Mouse (Mus musculus) limb, embryonic 10.5 days (tissue): ENCODE data around the gene Utrn. TPM values are rescaled to one million over a fixed set of nuclear protein-coding genes. Genes with fewer than 3 reads are reported as not detected.
A peak's percentile ranks its signal among the peaks of the same experiment; 100 is the strongest.
"Not testable (repeated sequence)": the region's sequence is repeated elsewhere in the genome, so short reads cannot be mapped to it uniquely, and the experiment has no call there.

Experiments used
- DNase-seq: peaks from one replicate; pipeline ENCODE4 v3.0.0-alpha.2; 2017; ENCODE audit warnings: low spot score
- H3K27ac ChIP-seq: fragments of 300-500 bp; sonication (generic); 2 replicates; pipeline ENCODE4 v1.5.1; 2016; ENCODE audit warnings: mild to moderate bottlenecking
- H3K27me3 ChIP-seq: fragments of 300-500 bp; sonication (generic); 2 replicates; pipeline ENCODE4 v1.6.1; 2016; ENCODE audit warnings: low read depth, mild to moderate bottlenecking; ENCODE audit not compliant: poor library complexity, severe bottlenecking
- H3K36me3 ChIP-seq: fragments of 300-500 bp; sonication (generic); 2 replicates; pipeline ENCODE4 v1.6.1; 2016; ENCODE audit warnings: mild to moderate bottlenecking, moderate library complexity
- H3K4me1 ChIP-seq: fragments of 300-500 bp; sonication (generic); 2 replicates; pipeline ENCODE4 v1.6.1; 2016
- H3K4me3 ChIP-seq: fragments of 300-500 bp; sonication (generic); 2 replicates; pipeline ENCODE4 v1.5.1; 2016; ENCODE audit warnings: mild to moderate bottlenecking, moderate library complexity
- H3K9me3 ChIP-seq: fragments of 300-500 bp; sonication (generic); replicated peaks from 2 replicates; pipeline ENCODE4 v1.6.1; 2016; ENCODE audit warnings: mild to moderate bottlenecking
- WGBS: fragments of 180-500 bp; shearing (Covaris S2); methylation state at CpG from one replicate; pipeline ENCODE4 v1.1.7; 2016; 5-methylcytosine and 5-hydroxymethylcytosine counted together
- polyA plus RNA-seq: library from polyadenylated mRNA; unstranded; fragments of >200 nt; fragmentation: Nextera tagmentation; extraction: Ambion mirVana; gene quantifications from 2 replicates; pipeline ENCODE4 v1.2.1, GENCODE M21; 2016

Utrn gene
- polyA plus RNA-seq, 1 experiment from 2014 or later: 49.0 TPM

- Histone ChIP-seq H3K27ac (no peak overlapping the region), H3K27me3 (no peaks in the 10 kb centered on the region)
- no peak for DNase-seq
Measured at GRCm38 (mm10) chr10:12608634-12609033, 260.5 kb downstream of the Utrn start.

DNA sequence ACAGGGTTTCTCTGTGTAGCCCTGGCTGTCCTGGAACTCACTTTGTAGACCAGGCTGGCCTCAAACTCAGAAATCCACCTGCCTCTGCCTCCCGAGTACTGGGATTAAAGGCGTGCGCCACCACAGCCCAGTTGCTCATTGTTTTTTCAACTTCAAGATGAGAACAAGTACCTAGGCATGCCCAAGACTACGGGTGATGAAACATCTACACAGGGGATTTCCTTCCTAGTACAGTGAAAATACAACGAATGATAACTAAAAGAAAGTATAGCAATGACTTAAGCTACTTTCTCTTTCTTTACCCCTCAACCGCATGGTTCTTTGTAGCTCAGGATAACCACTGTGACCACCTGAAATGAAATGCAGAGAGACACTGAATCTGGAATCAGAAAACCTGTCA lies 262.0 kb downstream of the Utrn start:
- not testable (repeated sequence) for H3K4me1 ChIP-seq, H3K9me3 ChIP-seq, H3K27me3 ChIP-seq, H3K4me3 ChIP-seq, H3K27ac ChIP-seq, H3K36me3 ChIP-seq, DNase-seq
- 95% methylated on average over 6 of the region's 6 CpGs for WGBS

More at GRCm38 (mm10) chr10:12608634-12609033, 260.5 kb downstream of the Utrn start:
- Histone ChIP-seq H3K9me3 (no peaks in the 10 kb centered on the region), H3K4me3 (no peak overlapping the region), H3K36me3 (no peaks in the 10 kb centered on the region), H3K4me1 (no peaks in the 10 kb centered on the region)

GRCm38 (mm10) chr10:12595379-12595778 lies 273.8 kb downstream of the Utrn start:
- 94% methylated on average over 2 of the region's 2 CpGs for WGBS
- no peak overlapping the region for H3K27ac ChIP-seq
- no peak for DNase-seq

DNA sequence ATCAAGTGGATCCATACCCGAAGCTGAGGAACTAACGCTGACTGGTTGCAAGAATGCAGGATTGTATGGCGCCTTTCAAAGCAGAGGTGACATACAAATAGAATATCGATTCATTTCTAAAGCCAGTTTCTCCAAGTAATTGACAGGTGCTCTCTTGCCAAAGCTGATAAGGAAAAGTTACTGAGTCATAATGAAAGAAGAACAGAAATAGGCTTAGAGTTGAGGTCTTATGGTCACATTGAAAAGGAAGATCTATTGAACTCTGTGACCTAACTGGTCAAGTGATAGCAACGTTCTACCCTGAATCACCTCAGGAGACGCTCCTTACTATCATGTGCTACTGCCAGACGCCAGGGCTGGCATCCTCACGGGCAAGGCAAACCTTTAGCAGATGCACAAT lies 274.2 kb downstream of the Utrn start:
- H3K4me3 ChIP-seq: no peak overlapping the region
- 95% methylated on average over 8 of the region's 8 CpGs for WGBS
- H3K27me3 ChIP-seq: no peaks in the 10 kb centered on the region
- H3K27ac ChIP-seq: no peak overlapping the region
- no peaks in the 10 kb centered on the region for H3K9me3 ChIP-seq
- no peaks in the 10 kb centered on the region for H3K4me1 ChIP-seq
- DNase-seq: no peak
- no peaks in the 10 kb centered on the region for H3K36me3 ChIP-seq

More at GRCm38 (mm10) chr10:12595379-12595778, 273.8 kb downstream of the Utrn start:
- no peaks in the 10 kb centered on the region for H3K27me3 ChIP-seq
- H3K9me3 ChIP-seq: no peaks in the 10 kb centered on the region
- no peaks in the 10 kb centered on the region for H3K36me3 ChIP-seq
- no peaks in the 10 kb centered on the region for H3K4me1 ChIP-seq
- no peak overlapping the region for H3K4me3 ChIP-seq

DNA sequence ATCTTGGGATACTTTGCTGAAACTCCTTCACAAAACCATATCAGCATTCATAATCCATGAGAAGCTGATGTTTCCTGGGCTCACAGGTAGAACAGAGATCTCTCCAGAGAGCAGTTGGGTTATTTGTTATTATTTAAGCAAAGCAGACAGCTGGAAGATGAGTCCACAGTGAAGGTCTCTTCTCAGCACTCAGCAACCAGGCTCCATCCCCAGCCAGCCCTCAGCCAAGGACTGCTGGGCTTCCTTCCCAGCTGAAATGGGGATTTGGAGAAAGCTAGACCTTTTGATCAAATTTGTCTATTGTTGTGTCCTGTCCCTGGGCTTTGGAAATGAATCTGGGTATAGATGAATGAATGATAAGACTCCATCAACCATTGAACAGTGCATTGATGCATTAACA lies 276.1 kb downstream of the Utrn start:
- no peak overlapping the region for H3K4me3 ChIP-seq
- no peaks in the 10 kb centered on the region for H3K4me1 ChIP-seq
- H3K9me3 ChIP-seq: no peaks in the 10 kb centered on the region
- H3K27me3 ChIP-seq: no peaks in the 10 kb centered on the region
- no peaks in the 10 kb centered on the region for H3K36me3 ChIP-seq
- no peak overlapping the region for H3K27ac ChIP-seq
- DNase-seq: no peak

DNA sequence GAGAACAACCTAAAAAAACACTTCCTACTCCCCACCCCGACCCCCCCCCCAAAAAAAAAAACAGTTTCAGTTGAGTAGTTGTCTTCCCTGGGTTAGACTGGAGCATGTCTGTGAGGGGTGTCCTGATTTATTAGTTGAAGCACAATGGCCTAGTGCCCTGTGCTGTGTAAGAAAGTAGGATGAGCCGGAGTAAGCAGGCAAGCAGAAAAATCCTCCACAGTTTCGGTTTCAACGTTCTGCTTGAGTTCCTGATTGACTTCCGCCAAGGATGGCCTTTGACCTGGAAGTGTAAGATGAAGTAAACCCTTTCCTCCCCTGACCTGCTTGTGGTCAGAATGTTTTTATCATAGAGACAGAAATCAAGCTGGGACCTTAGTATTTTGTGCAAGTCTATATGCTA lies 277.2 kb downstream of the Utrn start:
- no peak for DNase-seq
- Histone ChIP-seq H3K27ac (no peak overlapping the region), H3K36me3 (no peaks in the 10 kb centered on the region), H3K27me3 (no peaks in the 10 kb centered on the region), H3K4me1 (no peaks in the 10 kb centered on the region), H3K9me3 (no peaks in the 10 kb centered on the region), H3K4me3 (no peak overlapping the region)
- WGBS: 51% methylated on average over 5 of the region's 5 CpGs

DNA sequence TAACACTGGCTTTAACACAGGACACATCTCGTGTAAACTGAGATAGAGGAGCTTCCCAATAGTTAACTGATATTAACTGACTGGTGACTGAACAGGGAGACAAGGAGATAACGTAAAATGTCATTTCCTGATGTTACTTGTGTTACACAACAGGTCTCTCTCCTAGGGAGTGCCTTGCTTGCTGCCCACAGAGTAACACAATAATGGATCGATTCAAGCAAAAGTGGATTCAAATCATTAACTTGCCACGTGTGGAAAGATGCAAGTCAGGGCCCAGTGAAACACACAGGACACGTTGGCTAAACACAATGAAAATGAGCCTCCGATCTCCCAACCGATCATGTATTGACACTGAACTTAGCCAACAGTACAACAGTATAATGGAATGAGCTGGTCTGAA lies 281.1 kb downstream of the Utrn start:
- H3K9me3 ChIP-seq: no peaks in the 10 kb centered on the region
- H3K27me3 ChIP-seq: no peaks in the 10 kb centered on the region
- no peaks in the 10 kb centered on the region for H3K36me3 ChIP-seq
- 91% methylated on average over 7 of the region's 7 CpGs for WGBS
- no peak for DNase-seq
- no peaks in the 10 kb centered on the region for H3K4me1 ChIP-seq
- no peak overlapping the region for H3K4me3 ChIP-seq
- H3K27ac ChIP-seq: no peak overlapping the region

GRCm38 (mm10) chr10:12587318-12587717 lies 281.8 kb downstream of the Utrn start:
- Histone ChIP-seq H3K4me1 (no peaks in the 10 kb centered on the region), H3K4me3 (no peak overlapping the region), H3K27ac (no peak overlapping the region), H3K36me3 (no peaks in the 10 kb centered on the region), H3K9me3 (no peaks in the 10 kb centered on the region), H3K27me3 (no peaks in the 10 kb centered on the region)
- no peak for DNase-seq
- WGBS: 87% methylated on average over 1 of the region's 1 CpGs

GRCm38 (mm10) chr10:12586825-12587224 lies 282.3 kb downstream of the Utrn start:
- 91% methylated on average over 2 of the region's 2 CpGs for WGBS

DNA sequence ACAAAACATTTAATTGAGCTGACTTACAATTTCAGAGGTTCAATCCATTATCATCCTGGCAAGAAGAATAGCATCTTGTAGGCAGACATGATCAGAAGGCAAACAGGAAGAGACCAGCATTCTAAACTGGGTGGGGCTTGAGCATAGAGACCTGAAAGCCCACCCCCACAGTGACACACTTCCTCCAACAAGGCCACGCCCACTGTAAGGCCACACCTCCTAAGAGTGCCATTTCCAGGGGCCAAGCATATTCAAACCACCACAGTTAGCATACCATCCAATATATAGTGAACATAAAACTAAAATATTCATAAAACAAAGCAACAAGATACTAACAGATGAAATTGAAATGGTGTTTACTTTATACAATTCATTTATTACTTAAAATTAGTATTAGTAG lies 283.0 kb downstream of the Utrn start:
- H3K9me3 ChIP-seq: no peaks in the 10 kb centered on the region
- no peaks in the 10 kb centered on the region for H3K4me1 ChIP-seq
- no peak overlapping the region for H3K4me3 ChIP-seq
- no peaks in the 10 kb centered on the region for H3K36me3 ChIP-seq
- 84% methylated on average over 1 of the region's 1 CpGs for WGBS
- H3K27ac ChIP-seq: no peak overlapping the region
- no peak for DNase-seq
- H3K27me3 ChIP-seq: no peaks in the 10 kb centered on the region

More at GRCm38 (mm10) chr10:12586825-12587224, 282.3 kb downstream of the Utrn start:
- Histone ChIP-seq H3K27me3 (no peaks in the 10 kb centered on the region), H3K4me1 (no peaks in the 10 kb centered on the region), H3K4me3 (no peak overlapping the region), H3K9me3 (no peaks in the 10 kb centered on the region), H3K27ac (no peak overlapping the region), H3K36me3 (no peaks in the 10 kb centered on the region)
- DNase-seq: no peak

DNA sequence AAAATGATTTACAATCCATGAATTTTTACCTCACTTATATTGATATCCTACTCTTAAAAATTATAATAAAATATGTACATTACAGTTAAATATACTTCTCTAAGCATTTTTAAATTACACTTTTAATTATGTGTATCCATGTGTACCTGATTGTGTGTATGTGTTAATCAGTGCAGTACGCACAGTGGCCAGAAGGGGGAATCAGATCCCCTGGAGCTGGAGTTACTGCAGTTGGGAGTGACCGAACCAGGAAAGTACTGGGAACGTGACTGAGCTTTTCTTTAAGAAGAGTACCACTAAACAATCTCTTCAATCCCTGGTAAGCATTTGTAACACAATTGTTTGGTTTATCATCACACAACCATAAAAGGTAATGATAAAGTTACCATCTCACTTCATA lies 285.7 kb downstream of the Utrn start:
- Histone ChIP-seq H3K4me3 (no peak overlapping the region), H3K4me1 (peaks cover 7% of the 10 kb centered on the region), H3K9me3 (no peaks in the 10 kb centered on the region), H3K36me3 (no peaks in the 10 kb centered on the region), H3K27ac (no peak overlapping the region), H3K27me3 (no peaks in the 10 kb centered on the region)
- no peak for DNase-seq
- WGBS: 93% methylated on average over 3 of the region's 3 CpGs

GRCm38 (mm10) chr10:12579048-12579447 lies 290.1 kb downstream of the Utrn start:
- Histone ChIP-seq H3K9me3 (no peaks in the 10 kb centered on the region), H3K27me3 (no peaks in the 10 kb centered on the region), H3K36me3 (no peaks in the 10 kb centered on the region), H3K27ac (peak overlapping the region; percentile 42; the same call in 1 of the 2 replicates), H3K4me3 (0 out of 2 replicates have a peak overlapping the region, but pooled peaks have one; percentile 15), H3K4me1 (peaks cover 7% of the 10 kb centered on the region)
- peak; percentile 43 for DNase-seq
- 5% methylated on average over 1 of the region's 1 CpGs for WGBS

- Histone ChIP-seq H3K27me3 (no peaks in the 10 kb centered on the region), H3K27ac (no peak overlapping the region), H3K4me1 (peaks cover 13% of the 10 kb centered on the region), H3K36me3 (no peaks in the 10 kb centered on the region), H3K9me3 (no peaks in the 10 kb centered on the region), H3K4me3 (no peak overlapping the region)
- 85% methylated on average over 8 of the region's 8 CpGs for WGBS
- DNase-seq: no peak
Measured at GRCm38 (mm10) chr10:12575849-12576435, 293.2 kb downstream of the Utrn start.

DNA sequence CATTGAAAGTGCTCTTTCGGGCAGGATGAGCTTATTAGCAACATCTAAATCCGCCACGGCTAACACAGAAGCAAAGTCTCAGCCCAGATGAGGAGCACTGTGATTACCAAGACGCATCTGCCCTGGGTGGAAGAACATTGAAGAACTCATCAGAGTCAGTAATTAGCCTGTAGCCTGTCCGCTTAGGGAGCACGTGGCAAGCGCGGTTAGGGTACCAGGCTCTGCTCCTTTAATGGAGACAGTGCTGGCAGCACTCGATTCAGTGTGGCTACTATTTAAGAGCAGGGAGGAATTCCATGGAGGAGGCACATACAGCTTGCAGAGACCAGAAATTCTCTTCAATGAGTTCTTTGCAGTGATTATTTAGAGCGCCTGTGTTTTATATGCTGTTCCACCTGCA lies 294.4 kb downstream of the Utrn start:
- 62% methylated on average over 10 of the region's 10 CpGs for WGBS

More for the DNA sequence above, 294.4 kb downstream of the Utrn start:
- peaks cover 13% of the 10 kb centered on the region for H3K4me1 ChIP-seq
- H3K27me3 ChIP-seq: no peaks in the 10 kb centered on the region
- H3K9me3 ChIP-seq: no peaks in the 10 kb centered on the region
- no peak for DNase-seq
- H3K4me3 ChIP-seq: no peak overlapping the region
- no peaks in the 10 kb centered on the region for H3K36me3 ChIP-seq
- no peak overlapping the region for H3K27ac ChIP-seq
